Mouse (Mus musculus): ENCODE results near the gene Atad3a. TPM values are rescaled to one million over a fixed set of nuclear protein-coding genes. Genes with fewer than 3 reads are reported as not detected.

The Atad3a gene
- 1.0 and 1.1 TPM in 2 replicates for polyA plus RNA-seq (2012)

DNA sequence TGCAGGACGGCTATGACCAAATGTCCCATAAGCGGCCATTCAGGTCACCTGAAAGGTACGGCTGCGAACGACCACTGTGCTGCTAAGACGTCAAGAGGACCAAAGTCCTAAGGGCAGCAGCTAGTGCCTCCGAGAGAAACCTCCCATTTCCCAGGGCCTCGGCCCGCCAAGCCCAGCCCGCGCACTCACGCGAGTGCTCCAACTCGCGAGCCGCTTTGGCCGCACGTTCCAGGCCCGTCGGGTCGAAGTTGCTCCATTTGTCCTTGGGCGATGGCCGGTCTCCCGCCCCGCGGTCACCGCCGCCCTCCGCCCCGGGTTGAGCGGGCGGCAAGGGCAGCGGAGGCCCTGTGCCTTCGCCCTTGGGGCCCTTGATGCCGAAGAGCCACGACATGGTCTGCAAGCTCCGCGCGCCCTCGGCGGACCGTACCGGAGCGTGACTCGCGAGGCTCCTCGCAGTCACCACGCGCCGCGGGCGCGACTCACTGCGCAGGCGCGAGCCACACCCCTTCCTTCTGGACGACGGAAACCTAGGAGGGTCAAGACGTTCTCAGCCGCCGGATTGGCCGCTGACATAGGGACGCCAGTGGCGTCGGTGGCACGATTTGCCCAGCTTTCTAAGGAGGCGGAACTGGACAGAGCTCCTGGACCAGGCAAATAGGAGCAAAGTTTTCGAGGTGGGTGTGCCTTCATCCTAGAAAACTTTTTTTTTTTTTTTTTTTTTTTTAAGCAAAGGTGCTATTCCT, at the start of gene Atad3a:
Atad3a (minus strand) TSS at position 481 of the 743 bp plus-strand sequence.
- Histone ChIP-seq H3K4me3 (replicated peaks) (peak within 1 kb of the TSS; percentile 72), H3K9me3 (ENCODE audit: control insufficient read depth, low read length) (no peaks in the 10 kb centered on the region), H3K36me3 (ENCODE audit: control insufficient read depth) (peaks cover 25% of the 10 kb centered on the region), H3K27me3 (ENCODE audit: control insufficient read depth) (no peaks in the 10 kb centered on the region), H3K4me1 (ENCODE audit: control insufficient read depth) (peaks cover 40% of the 10 kb centered on the region)
- TF ChIP-seq TAL1 (IDR thresholded peaks at IDR 0.05; ENCODE audit: low read length) (no peak), GATA1 (IDR thresholded peaks at IDR 0.05; ENCODE audit: low read length) (no peak)

DNA sequence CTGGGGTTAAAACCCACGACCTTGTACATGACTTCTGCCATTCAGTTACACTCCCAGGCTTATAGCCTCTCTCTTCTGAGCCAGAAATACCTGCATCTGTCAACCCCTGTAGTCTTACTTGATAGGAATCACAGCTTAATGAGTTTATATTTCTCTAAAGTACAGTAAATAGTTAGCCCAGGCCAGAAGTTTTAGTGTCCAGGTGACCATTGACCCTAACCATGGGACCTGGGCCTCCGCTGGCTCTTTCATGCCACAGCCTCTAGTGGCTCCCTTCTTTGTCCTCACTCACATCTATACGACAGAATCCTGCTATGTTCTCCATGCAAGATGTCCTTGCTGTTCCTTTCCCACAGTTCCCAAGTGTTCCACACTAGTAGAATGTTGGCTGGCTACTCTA, 46.9 kb upstream of the Atad3a start:
- no peak for TF ChIP-seq GATA1 (IDR thresholded peaks at IDR 0.05; ENCODE audit: low read length)
- no peak for TF ChIP-seq TAL1 (IDR thresholded peaks at IDR 0.05; ENCODE audit: low read length)
- H3K4me3 ChIP-seq (replicated peaks): no peak overlapping the region
- H3K36me3 ChIP-seq (ENCODE audit: control insufficient read depth): peaks cover 69% of the 10 kb centered on the region
- H3K4me1 ChIP-seq (ENCODE audit: control insufficient read depth): peaks cover 38% of the 10 kb centered on the region
- no peaks in the 10 kb centered on the region for H3K9me3 ChIP-seq (ENCODE audit: control insufficient read depth, low read length)
- no peaks in the 10 kb centered on the region for H3K27me3 ChIP-seq (ENCODE audit: control insufficient read depth)

DNA sequence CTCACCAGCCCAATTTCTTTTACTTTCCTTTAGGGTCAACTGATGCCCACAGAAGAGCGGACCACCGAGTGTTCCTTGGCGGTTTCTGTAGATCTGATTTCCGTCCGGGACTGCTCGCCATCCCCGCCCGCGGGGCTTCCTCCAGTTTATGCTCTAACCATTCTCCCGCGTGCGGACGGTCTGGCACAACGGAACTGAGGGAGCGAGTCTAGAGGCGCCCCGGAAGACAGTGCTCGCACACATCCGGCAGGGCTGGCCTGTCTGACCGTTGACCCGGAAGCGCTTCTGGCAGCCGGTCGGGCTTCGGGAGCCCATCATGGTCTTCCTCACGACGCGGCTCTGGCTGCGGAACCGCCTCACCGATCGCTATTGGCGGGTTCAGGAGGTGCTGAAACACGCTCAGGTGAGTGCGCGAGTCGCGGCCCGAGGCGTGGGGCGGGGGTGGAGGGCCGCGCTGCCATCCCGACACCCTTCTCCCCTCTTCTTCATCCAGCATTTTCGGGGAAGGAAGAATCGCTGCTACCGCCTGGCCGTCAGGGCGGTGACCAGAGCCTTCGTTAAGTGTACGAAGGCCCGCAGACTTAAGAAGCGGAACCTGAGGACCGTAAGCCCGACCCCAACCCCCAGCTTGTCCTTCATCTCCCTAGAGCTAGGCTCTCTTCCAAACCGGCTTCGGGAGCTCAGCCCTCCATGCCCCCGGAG, 42.6 kb upstream of the Atad3a start:
- Histone ChIP-seq H3K4me3 (replicated peaks) (peak overlapping the region; percentile 73), H3K4me1 (ENCODE audit: control insufficient read depth) (peaks cover 34% of the 10 kb centered on the region), H3K9me3 (ENCODE audit: control insufficient read depth, low read length) (no peaks in the 10 kb centered on the region), H3K27me3 (ENCODE audit: control insufficient read depth) (peaks cover 9% of the 10 kb centered on the region), H3K36me3 (ENCODE audit: control insufficient read depth) (peaks cover 40% of the 10 kb centered on the region)
- TF ChIP-seq TAL1 (IDR thresholded peaks at IDR 0.05; ENCODE audit: low read length) (no peak), GATA1 (IDR thresholded peaks at IDR 0.05; ENCODE audit: low read length) (no peak)

DNA sequence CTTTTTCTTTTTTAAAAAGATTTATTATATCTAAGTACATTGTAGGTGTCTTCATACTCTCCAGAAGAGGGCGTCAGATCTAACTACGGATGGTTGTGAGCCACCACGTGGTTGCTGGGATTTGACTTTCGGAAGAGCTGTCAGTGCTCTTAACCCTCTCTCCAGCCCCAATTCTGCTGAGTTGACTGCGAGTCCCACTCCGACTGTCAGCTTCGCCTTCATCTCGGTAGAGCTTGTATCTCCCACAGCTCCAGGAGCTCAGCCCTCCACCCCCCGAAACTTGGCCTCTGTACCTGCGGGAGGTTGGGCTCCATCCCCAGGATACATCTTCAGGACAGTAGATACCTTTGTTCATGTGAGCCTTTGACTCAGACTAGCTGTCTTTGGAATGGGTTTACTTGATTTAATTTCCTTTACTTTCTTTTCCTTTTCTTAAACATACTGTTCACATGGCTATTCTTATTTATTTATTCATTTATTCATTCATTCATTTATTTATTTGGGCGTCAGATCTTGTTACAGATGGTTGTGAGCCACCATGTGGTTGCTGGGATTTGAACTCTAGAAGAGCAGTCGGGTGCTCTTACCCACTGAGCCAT, 41.9 kb upstream of the Atad3a start, which contains the start of gene Mrpl20:
Mrpl20 (plus strand) TSS at position 138 of the 599 bp plus-strand sequence.
- Histone ChIP-seq H3K4me3 (replicated peaks) (peak within 1 kb of the TSS; percentile 73), H3K36me3 (ENCODE audit: control insufficient read depth) (peaks cover 33% of the 10 kb centered on the region), H3K27me3 (ENCODE audit: control insufficient read depth) (peaks cover 13% of the 10 kb centered on the region), H3K9me3 (ENCODE audit: control insufficient read depth, low read length) (no peaks in the 10 kb centered on the region), H3K4me1 (ENCODE audit: control insufficient read depth) (peaks cover 34% of the 10 kb centered on the region)
- TF ChIP-seq TAL1 (IDR thresholded peaks at IDR 0.05; ENCODE audit: low read length) (no peak), GATA1 (IDR thresholded peaks at IDR 0.05; ENCODE audit: low read length) (no peak)

DNA sequence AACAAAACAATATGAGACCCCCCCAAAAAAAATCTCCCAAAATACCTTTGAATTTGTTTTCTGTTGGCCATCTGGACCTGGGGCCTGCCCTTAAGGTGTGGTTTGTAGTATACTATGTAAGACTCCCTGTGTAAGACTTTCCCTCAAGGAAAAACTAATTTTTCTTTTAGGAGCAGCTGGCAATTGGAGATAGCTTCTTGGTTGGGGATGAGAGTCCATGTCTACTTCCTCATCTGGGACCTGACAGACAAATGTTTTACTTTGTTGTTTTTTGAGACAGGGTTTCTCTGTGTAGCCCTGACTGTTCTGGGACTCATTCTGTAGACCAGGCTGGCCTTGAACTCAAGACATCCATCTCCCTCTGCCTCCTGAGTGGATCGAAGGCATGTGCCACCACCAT, 41.2 kb upstream of the Atad3a start:
- no peaks in the 10 kb centered on the region for H3K9me3 ChIP-seq (ENCODE audit: control insufficient read depth, low read length)
- peaks cover 15% of the 10 kb centered on the region for H3K27me3 ChIP-seq (ENCODE audit: control insufficient read depth)
- peaks cover 34% of the 10 kb centered on the region for H3K4me1 ChIP-seq (ENCODE audit: control insufficient read depth)
- H3K36me3 ChIP-seq (ENCODE audit: control insufficient read depth): peaks cover 27% of the 10 kb centered on the region
- TF ChIP-seq TAL1 (IDR thresholded peaks at IDR 0.05; ENCODE audit: low read length) (no peak), GATA1 (IDR thresholded peaks at IDR 0.05; ENCODE audit: low read length) (no peak)
- no peak overlapping the region for H3K4me3 ChIP-seq (replicated peaks)

DNA sequence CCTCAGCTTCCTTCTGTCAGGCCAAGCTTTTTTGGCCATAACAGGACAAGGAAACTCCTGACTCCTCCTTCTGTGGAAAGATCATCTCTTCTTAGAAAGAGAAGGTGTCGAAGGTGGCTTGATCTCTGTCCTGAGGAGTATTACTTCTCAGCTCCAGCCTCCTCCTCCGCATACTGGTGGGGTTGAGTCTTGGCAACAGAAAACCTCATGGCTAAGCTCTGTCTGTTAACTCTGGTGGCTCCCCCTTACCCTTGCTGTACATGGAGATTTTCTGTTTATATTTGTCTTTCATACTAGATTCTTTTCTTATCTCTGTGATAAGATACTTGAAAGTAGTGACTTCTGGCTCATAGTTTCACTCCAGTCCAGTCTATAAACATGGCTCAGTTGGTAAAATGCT, 32.8 kb upstream of the Atad3a start:
- Histone ChIP-seq H3K9me3 (ENCODE audit: control insufficient read depth, low read length) (no peaks in the 10 kb centered on the region; the same call in 1 of the 2 replicates), H3K4me3 (replicated peaks) (no peak overlapping the region), H3K36me3 (ENCODE audit: control insufficient read depth) (no peaks in the 10 kb centered on the region), H3K27me3 (ENCODE audit: control insufficient read depth) (peaks cover 38% of the 10 kb centered on the region), H3K4me1 (ENCODE audit: control insufficient read depth) (peaks cover 21% of the 10 kb centered on the region)
- TF ChIP-seq TAL1 (IDR thresholded peaks at IDR 0.05; ENCODE audit: low read length) (no peak), GATA1 (IDR thresholded peaks at IDR 0.05; ENCODE audit: low read length) (no peak)

DNA sequence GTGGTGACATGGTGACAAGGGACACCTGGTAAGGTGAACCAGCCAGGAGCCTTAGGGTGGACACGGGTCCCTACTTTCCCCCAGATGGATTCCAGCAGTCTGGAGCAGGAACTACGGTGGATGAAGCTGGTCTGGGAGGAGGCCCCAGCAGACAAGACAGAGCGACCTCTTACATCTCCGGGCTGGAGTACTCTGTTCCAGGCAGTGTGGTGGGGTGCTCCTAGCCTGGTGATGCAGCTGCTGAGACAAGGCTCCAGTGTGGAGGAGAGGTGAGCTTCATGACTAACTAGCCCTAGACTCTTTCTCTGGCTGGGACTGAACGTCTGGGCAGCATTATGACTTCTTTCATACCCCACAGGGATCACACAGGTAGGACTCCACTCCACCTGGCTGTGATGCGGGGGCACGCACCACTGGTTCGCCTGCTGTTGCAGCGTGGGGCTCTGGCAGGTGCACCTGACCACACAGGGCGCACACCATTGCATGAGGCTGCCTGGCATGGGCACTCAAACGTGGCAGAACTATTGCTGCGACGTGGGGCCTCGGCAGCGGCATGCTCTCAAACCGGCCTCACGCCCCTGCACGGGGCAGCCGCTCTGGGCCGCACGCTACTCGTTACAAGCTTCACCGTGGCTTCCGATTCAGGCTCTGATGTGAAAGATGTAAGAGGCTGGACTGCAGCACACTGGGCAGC, 30.5 kb upstream of the Atad3a start:
- no peak for TF ChIP-seq TAL1 (IDR thresholded peaks at IDR 0.05; ENCODE audit: low read length)
- TF ChIP-seq GATA1 (IDR thresholded peaks at IDR 0.05; ENCODE audit: low read length): no peak
- no peaks in the 10 kb centered on the region; the same call in 1 of the 2 replicates for H3K9me3 ChIP-seq (ENCODE audit: control insufficient read depth, low read length)
- H3K36me3 ChIP-seq (ENCODE audit: control insufficient read depth): no peaks in the 10 kb centered on the region
- H3K4me1 ChIP-seq (ENCODE audit: control insufficient read depth): peaks cover 31% of the 10 kb centered on the region
- H3K27me3 ChIP-seq (ENCODE audit: control insufficient read depth): peaks cover 24% of the 10 kb centered on the region
- no peak overlapping the region for H3K4me3 ChIP-seq (replicated peaks)

DNA sequence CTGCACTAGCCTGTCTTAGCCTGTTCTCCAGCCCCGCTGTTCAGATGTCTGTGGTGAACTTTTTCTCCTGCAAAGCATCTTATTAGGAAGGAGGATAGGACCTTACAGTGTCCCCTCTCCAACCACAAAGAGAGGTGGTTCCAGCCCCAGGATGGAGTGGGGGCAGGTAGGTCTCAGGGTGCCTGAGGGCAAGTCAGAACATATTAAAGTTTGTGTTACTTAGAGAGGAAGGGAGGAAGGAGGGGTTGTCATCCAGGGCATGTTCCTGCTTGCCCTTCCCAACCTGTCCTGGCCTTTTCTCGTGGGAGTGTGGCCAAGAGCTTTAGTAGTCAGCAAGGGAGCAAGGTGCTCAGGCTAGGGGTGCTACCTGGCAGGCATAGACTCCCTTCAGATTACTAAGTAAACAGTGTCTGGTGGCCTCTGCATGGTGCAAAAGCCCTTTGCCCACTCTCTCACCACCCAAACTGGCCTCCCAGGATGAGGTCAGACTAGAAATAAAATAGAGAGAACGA, 29.8 kb upstream of the Atad3a start:
- H3K9me3 ChIP-seq (ENCODE audit: control insufficient read depth, low read length): no peaks in the 10 kb centered on the region; the same call in 1 of the 2 replicates
- peaks cover 36% of the 10 kb centered on the region for H3K4me1 ChIP-seq (ENCODE audit: control insufficient read depth)
- TF ChIP-seq GATA1 (IDR thresholded peaks at IDR 0.05; ENCODE audit: low read length) (no peak), TAL1 (IDR thresholded peaks at IDR 0.05; ENCODE audit: low read length) (no peak)
- peaks cover 17% of the 10 kb centered on the region for H3K27me3 ChIP-seq (ENCODE audit: control insufficient read depth)
- no peak overlapping the region for H3K4me3 ChIP-seq (replicated peaks)
- H3K36me3 ChIP-seq (ENCODE audit: control insufficient read depth): no peaks in the 10 kb centered on the region

Measured in erythroblast, embryonic 14.5 days (primary cell).